Mouse (Mus musculus) gastrocnemius, adult 18-20 months (tissue): ENCODE results near the gene Frrs1l. TPM values are rescaled to one million over a fixed set of nuclear protein-coding genes. Genes with fewer than 3 reads are reported as not detected.

ENCODE experiments used
- DNase-seq: peaks from one replicate; pipeline ENCODE4 v3.0.0; 2021; ENCODE audit warnings: low spot score
- total RNA-seq, 2 experiments: library from RNA; stranded (reverse); gene quantifications; 2 replicates each; pipeline ENCODE4 v1.2.3; 2021

Gene Frrs1l
- total RNA-seq, 2 experiments from 2014 or later, result not detected

DNA sequence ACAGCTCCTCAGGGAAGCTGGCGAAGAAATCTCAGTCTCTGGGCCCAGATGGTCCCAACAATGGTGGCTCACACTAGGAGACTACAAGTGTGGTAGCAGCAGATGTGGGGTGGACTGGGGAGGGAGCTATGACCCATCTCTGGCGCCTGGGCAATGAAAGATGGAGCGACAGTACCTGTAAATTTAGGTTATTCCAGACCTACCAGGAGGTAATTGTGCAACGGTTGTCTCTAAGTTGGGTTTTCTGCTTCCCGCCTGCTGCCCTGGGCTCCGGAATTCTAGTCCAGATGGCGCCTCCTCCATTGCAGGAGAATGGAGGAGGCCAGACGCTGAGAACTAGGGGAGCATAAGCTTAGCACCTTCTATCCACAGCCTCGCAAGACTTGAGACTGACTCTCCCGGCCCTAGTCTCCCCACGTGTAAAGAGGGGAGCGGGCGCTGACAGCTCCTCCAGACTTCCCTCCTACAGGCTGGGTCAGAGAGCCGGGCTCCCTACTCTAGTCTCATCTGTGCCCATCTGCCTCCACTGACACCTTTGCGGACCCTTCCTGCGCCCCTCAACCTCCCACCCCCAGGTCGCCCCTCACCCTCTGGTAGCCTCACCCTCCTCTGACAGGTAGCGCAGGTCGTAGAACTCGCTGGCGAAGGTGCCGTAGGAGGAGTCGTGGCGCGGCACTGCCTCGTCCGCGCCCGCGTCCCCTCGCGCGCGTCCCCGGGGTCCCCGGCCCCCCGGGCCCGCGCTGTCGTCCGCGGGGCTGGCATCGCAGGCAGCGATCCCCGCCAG lies 568 bp downstream of the Frrs1l start:
- DNase-seq, result no peak

DNA sequence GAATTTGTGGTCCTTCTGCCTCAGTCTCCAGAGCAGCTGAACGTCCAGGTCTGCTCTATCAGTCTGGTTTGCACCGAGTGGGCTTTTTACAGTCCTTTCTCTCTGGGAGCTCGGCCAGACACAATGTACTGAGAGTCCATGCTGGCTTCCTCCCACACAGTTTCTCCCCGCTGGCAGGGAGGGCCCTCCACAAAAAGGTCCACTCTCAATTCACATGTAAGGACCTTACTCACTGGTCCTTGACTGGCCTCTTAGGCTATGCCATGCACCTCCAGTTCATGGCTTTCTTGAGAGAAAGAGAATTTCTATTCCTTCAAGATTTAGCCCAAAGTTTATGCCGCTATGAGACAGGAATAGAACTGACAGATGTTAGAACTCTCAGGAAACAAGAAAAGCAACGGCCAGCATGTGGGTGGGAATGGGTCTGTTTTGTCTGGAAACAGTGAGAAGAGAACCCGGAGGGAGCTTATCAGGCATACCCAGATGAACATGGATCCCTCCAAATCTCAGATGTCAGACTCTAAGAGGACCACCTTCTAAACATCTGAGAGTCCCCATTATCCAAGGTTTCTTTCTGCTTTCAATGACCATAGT lies 24.5 kb downstream of the Frrs1l start:
- no peak for DNase-seq

DNA sequence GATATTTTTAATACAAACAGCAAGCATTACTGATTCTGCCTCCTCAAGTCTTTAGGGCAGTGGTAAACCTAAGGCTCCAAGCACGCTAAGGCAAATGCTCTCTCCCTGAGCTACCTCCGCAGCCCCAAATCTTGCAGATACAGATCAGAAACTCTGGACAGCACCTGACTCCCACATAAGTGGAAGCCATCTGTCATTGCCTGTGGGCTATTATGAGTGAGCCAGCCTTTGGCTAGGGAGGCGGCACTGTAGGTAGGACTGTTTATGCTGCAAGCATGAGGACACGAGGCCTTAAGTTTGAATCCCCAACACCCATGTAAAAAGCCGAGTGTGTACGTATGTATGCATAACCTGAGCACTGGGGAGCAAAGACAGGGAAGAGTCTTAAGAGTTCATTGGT lies 26.5 kb downstream of the Frrs1l start:
- DNase-seq, result no peak

DNA sequence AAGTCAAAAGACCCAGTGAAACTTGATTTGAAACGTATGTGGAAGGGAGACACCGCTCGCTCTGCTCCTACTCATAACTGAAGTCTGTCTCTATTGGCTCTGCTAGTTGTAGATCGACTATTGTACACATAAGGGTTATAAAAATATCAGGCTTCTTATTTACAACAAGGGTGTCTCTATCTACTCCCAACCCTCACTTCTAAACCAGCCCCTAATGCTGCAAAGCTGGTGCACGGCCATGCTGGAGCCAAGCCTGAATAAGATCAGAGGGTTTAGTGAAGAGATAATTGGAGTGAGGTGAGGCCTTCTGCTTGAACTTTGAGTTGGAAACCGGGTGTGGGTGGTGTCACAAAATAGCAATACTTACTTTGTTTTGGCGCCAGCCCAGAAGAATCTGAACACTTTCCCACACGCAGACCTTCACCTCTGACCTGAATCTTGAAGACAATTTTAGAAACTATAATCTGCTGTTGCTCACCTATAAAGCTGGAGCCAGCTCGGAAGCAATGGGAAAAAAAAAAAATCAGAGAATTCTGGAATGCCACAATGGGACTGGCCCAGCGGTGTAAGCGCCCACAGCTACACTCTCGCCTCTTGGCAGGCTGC lies 28.8 kb downstream of the Frrs1l start:
- DNase-seq, result no peak

DNA sequence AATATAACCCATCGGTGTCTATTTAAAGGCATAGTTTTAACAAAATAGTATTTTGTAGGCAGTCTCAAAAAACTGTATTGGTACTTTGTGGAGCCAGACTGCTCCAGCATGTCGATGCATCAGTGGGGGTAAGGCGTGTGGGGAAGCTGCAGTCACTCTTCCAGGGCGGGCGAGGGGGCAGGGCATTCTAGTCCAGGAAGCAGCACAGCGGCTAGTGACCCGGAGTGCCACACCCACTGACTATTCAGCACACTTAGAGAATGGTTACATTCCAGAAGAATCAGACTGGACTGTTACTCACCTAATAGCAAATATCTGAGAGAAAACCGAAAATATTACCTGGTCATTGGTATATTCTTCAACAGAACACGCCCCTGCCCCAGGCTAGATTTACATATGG lies 32.7 kb downstream of the Frrs1l start:
- DNase-seq, result no peak

DNA sequence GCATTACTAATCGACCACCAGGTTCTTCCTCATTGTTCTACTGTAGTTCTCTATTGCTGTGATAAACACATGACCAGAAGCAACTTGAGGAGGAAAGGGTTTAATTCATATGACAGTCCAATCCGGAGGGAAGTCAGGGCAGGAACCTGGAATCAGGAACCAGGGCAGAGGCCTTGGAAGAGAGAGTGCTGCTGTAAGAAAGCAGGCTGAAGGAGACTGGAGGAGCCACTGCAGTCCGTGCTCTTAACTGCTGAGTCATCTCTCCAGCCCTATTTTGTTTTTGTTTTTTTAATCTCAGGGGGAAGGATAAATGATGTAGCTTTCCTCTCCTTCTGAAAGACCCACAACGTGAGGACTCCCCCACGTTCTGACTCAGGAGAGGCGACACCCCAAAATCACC lies 37.0 kb downstream of the Frrs1l start:
- no peak for DNase-seq

DNA sequence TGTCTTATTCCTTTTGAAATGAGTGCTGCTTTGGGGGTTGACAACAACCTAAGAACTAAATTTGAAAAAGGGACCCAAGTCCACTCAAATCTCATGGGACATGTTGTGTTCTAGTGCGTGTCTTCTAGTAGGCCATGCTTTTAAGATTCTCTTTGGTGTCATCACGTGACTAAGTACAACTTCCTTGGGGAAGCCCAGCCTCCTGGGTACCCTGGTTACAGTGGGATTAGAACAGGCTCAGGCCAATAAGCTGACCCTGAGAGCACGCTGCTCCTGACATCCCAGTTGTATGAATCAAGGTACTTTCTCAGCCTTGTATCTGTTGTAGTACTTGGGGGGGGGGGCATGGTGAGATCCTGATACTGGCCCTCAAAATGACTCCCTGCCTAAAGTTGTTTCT lies 38.5 kb downstream of the Frrs1l start:
- no peak for DNase-seq

DNA sequence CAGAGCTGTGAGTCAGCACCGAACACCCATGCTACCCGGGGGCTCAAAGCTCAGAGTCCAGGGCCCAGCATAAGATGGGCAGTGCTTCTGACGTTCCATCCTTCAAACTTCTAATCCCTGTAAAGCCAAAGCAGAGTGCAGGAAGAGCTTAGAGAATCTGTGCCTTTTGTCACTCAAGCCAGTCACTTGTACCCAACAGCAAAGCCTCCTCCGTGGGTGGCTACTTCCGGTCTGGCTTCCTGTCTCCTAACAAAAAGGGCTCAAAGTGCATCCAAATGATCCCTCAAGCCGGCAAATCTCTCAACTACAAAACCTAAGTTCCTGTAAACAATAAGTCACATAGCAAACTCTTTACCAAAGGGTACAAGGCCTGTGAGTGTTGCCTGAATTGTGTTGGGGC lies 40.7 kb downstream of the Frrs1l start:
- DNase-seq, result no peak

DNA sequence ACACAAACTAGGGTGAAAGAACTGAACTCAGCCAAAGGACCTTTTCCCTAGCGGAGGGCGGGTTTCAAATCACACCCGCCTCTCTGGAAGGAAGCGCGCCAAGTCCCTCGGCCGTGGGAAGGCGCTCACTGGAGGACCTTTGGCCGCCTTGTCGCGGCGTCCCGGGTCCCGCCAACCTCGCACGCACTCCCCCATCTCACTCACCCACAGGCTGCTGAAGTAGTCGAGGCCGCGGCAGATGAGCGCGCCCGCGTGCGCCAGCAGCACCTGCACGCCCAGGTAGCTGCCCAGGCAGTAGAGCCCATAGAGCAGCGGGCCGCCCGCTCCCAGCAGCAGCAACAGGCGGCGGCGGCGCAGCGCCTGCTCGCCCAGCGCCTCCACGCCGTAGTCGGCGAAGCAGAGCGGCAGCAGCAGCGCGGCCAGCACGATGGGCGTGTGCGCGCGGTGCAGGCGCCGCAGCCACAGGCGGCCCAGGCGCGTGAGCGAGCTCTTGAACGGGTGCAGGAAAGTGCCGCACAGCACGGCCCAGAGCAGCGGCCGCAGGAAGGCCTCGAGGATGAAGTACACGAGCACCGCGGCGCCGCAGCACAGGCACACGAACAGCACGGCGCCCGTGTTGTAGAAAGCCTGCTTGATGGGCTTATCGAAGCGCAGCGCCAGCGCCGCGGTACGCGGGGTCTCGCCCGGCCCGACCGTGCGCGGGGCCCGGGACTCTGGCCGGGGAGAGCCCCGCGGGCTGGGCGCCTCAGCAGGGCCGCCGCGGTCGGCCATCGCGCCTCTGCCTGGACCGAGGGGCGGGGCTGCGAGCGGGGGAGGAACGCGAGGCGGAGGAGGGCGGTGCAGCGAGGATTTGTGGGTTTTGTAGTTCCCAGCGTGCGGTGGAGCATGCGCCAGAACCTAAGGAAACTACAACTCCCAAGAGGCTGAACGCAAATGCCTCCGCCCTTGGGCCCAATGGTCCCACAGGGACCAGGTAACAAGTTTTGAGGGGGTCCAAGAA lies 43.2 kb downstream of the Frrs1l start, which contains the start of gene Tmem245:
TSS of gene Tmem245 (minus strand) at position 797 of the 1,000 bp plus-strand sequence.
- peak; percentile 96 for DNase-seq

DNA sequence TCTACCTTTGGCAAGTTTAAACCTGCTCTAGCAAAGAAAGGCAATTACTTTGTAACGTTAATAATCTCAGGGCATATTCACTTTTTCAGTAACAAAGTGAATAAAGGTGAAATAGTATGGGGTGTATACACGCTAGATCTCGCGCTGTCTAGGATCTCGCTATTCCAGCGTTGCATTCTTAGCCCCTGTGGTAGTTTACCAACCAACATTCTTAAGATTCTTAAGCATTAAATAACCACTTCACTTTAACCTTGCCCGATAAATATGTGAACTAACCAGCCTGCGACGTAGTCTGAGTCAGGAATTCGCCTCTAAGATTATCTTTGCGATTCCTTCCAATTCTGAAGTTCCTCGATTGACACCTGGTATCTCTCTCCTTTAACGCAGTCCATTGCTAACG lies 44.0 kb downstream of the Frrs1l start:
- DNase-seq, result no peak

DNA sequence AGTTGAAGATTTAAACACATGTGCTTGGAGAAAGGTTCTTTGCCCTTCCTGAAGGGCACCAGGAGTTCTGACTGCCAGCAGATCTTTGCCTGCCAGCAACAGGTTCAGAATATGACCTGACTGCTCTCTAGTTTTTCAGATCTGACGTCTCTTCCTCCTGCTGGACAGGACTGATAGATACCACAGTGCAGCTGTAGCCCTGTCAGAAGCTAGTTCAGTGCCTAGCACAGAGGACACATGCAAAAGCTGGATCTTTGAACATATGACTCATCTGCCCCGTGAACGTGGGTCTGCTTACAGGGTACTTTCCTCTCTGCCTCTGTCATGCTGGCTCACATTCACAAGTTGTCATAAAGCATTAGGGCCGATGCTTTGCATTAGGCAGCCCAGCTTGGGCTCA lies 45.9 kb downstream of the Frrs1l start:
- DNase-seq, result peak; percentile 74

DNA sequence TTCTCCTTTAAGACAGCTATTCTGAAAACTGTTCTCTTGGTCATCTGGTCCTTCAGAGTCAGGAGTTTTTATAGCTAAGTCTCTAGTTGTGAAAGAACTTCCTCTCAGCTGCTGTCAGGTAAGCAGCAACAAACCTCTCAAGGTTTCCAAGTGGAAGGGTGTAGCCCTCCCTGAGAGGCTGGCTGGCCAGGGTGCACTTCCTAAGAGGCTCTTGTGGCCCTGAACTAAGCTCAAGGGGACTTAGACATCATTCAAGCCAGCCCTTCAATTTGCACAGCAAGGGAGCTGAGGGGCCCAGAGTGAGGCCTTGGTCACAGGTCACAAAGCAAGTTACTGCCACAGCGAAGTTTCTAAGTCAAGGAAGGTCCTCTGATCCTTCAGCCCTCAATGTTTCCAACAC lies 46.9 kb downstream of the Frrs1l start:
- no peak for DNase-seq

DNA sequence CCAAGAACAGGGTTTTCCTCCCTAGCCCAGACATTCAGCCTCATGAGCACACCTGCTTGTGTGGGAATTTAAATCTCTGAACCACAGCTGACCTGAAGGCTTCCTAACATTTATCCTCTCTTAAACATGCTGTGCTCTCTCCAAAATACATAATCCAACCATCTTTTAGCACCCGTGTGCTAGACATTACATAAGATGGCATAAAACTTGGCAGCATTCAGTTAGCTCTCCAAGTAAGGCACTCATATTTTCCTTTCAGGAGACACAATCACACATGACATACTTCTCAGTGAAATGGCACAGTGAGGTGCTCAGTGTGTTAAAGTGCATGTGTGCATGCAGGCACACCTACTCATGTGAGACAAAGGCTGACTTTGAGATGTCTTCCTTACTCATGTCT lies 47.6 kb downstream of the Frrs1l start:
- DNase-seq, result no peak

DNA sequence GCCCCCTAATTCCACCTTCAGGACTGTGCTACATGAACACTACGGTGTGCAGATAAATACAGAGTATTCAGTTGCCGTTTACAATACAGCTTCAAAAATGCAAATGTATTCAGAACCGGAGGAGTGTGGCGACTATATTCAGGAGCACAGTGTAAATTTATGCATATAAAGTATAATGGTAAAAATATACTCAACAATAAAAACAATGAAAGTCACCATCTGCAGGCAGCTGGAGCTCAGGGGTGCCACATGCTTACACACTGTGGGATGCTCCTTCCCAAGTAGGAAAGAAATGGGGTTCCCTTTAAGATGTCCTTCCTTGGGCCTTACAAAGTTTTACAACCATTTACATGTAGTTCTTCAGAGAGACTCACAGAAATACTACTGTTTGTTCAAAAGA lies 48.7 kb downstream of the Frrs1l start:
- DNase-seq, result no peak

DNA sequence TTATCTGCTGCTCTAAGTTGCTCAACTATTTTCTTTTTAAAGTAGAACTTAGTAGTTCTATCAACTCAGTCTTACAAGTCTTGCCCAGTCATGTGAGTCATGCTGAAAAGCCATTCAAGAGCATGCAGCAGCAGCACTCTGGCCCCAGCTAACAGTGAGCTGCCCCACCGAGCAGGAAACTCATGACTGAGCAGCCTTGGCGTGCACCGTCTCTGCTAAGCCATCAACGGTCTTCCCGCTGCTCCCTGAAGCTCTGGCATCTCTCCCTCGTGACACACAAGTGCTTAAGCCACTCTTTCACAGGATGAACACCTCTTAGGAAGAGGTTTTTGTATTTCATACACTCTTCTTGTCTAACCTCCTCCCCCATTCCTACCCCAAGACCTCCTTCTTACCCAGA lies 53.1 kb downstream of the Frrs1l start:
- DNase-seq, result no peak

DNA sequence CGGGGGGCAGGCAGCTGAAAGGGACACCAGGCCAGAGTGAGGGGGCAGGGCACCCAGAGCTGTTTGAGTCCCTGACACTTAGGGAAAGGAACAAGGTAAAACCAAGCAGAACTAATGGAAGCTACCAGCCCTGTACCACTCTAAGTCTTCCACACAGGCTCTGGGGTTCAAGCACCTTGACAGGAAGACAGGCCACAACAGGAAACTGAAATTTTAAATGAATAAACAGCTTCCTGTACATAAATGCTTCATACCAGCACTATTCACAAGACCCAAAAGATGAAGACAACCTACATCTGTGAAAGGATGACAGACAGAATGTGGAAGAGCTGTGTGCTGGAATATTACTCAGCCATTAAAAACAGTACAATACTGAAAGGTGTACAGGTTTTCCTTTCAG lies 54.9 kb downstream of the Frrs1l start:
- DNase-seq, result no peak

DNA sequence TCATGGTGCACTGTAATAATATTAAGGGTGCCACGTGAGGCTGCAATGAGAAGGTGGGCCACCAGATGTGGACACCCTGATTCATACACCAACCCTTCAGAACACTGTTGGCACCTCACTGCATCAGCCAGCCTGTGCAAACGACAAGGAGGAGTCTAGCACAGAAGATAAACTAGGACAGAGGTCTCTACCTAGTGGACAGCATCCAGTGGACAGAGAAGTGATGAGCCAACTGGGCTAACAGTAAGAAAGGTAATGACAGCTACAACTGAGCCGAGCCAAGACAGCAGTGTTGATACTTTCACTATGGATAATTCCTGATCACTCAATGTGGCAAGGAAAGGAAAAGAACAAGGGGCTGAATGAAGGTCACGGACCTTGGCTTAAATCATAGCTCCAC lies 57.0 kb downstream of the Frrs1l start:
- no peak for DNase-seq

DNA sequence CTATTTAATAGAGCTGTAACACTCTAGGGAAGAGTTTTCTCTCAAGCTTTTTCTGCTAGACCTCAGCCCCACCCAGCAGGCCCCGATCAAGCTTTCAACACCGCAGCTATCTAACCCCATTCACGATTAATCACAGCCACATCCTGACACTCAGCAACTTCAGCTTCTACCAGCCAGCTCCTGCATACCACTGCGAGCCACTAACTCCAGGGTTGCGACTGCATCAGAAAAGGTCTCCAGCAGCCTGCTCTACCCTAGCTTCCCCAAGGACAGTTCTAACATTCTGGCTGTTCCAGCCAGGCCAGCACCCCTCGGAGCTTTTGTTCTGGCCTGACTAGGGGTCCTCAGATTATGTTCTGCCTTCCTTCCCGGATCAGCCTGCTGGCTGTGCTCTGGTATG lies 58.1 kb downstream of the Frrs1l start:
- no peak for DNase-seq

DNA sequence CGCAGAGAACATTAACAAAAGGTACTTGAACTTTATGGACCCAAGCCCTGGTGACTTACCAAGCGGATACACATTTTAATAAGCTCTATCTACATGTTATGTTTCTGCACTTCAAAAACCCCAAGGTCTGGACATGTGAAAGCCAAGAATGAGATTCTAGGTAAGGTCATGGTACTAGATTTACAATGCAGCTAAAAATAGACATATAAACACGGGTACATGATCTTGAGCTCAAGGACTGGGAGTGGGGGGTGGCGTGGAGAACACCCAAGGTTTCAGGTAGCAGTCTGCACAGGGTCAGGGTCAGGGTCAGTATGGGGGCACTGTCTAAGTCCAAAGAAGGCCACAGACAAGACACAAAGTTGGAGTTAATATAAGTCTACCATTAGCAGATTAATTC lies 59.9 kb downstream of the Frrs1l start:
- peak; percentile 44 for DNase-seq

DNA sequence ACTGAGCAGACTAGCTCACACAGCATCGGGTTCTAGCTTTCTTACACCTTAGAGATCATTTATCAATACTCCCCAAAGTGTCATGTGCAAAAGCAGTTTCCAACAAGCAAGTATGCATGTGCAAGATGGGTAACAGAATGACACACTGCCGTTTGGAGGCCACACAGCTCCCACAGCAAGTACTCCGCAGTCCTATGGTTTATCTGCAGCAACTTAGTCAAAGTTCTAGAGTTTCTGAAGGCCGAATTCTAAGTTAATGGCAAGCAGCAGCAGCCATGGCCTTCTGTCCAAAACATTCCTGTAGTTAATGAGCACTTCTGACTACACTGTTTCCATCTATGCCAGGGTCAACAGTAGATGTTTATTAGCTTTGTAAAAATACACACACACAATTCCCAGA lies 63.2 kb downstream of the Frrs1l start:
- no peak for DNase-seq

DNA sequence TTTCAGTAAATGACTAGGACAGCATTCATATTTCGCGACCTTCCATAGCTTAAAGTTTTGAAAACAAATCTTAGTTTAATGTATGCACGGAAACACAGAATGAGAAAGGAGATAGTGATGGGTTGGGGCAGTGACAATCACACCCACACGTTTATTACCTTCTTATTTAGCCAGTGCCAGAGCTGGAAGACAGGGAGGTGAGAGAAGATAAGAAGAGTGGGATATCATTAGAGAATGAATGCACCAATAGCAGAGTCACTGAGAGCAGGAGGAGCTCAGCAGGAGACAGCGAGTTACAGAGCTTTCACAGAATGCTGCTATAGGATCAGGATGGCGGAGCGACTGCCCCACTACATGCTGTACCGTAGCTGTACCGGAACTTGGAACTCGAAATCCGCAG lies 68.0 kb downstream of the Frrs1l start:
- no peak for DNase-seq
